Mouse (Mus musculus): ENCODE results near the gene Cdc42ep1.

Cdc42ep1 gene

DNA sequence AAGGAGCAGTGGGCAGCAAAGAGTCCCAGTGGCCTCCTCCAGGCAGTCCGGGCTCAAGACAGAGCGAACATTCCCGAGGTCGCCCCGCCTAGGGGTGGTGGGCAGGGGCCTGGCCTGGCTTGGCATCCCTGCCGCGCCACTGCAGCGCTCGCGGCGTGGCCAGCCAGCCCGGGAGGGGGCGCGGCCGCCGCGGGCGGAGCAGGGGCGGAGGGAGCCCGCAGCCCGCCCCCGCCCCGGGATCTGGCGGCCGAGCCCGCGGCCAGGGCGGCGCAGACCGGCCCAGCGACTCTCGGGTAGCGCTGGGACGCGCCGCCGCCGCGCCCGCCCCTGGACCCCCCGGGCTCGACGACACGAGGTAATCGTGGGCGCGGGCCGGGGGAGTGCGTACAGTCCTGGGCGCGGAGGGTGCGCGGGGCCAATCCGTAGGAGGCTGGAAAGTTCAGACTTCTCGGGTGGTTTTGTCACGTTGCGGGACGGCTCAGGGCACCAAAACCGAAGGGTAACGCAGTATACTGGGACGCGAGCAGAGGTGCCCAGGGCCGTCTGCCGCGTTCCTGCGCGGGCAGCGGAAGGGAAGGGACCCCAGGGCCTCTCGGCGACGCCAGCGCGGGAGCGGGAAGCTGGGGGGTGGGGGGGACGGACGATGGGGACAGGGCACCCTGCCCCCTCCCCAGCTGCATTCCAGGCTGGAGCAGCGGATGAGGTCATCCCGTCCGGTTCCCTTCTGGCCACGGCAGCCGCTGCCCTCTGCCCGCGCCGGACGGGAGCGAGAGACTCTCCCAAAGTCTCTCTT lies at the start of gene Cdc42ep1:
Gene Cdc42ep1, plus strand, starts transcription at position 254 of the 793 bp plus-strand sequence.
- no peak for DNase-seq (ENCODE audit: low spot score in 2 of 2)

GRCm38 (mm10) chr15:78796196-78797059 lies 46.0 kb upstream of the Cdc42ep1 start:
- DNase-seq (ENCODE audit: low spot score in 2 of 2): no peak

- DNase-seq (ENCODE audit: low spot score in 2 of 2): no peak
Measured at GRCm38 (mm10) chr15:78797060-78797329, 45.4 kb upstream of the Cdc42ep1 start.

DNA sequence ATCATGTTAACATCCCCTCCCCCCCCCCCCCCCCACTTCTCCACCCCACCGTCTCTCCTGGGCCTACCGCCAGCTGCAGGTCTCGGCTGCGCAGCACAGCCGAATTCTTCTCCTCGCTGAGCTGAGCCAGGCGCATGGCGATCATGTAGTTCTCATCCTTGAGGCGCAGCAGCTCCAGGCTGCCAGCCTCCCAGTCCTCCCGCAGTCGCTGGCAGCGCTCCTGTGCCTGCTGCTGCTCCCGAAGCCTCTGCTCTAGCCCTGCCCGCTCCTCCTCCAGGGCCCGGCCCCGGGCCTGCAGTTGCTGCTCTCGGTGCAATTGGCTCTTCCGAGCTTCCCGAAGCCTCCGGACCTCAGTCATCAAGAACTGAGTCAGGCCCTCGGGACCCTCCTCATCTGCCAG lies 43.4 kb upstream of the Cdc42ep1 start:
- DNase-seq (ENCODE audit: low spot score in 2 of 2): no peak

- DNase-seq (ENCODE audit: low spot score in 2 of 2): no peak
Measured at GRCm38 (mm10) chr15:78801571-78801970, 40.9 kb upstream of the Cdc42ep1 start.

DNA sequence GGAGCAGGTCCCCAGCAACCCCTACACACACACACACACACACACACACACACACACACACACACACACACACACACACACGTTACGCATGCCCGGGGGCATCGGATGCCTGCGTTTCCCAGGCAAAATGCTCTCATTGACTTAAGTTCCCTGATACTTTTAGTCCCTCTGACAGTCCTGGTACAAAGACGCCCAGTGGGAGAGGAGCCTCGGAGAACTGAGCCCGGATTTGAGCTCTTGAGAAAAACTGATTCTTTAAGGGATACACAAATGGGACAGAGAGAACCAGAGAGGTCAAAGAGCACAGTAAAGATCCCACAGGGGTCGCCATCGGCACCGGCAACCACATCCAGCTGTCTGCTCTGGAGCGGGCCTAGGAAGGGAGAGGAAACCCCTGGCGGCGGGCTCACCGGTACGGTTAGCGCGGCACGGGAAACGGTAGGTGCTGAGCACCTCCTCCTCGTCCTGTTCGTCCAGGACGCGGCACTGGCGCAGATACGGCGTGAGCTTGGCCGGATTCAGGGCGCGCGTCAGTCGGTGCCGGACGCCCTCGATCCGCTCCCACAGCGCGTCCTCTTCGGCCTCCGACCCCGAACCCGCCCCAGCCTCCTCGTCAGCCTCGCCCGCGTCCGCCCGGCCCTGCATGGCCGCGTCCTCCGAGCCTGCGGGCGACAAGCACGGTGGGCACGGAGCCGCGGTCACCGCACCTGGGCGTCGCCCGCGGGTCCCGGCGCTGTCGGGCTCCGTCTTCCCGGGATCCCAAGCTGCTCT lies 40.3 kb upstream of the Cdc42ep1 start:
- no peak for DNase-seq (ENCODE audit: low spot score in 2 of 2)

DNA sequence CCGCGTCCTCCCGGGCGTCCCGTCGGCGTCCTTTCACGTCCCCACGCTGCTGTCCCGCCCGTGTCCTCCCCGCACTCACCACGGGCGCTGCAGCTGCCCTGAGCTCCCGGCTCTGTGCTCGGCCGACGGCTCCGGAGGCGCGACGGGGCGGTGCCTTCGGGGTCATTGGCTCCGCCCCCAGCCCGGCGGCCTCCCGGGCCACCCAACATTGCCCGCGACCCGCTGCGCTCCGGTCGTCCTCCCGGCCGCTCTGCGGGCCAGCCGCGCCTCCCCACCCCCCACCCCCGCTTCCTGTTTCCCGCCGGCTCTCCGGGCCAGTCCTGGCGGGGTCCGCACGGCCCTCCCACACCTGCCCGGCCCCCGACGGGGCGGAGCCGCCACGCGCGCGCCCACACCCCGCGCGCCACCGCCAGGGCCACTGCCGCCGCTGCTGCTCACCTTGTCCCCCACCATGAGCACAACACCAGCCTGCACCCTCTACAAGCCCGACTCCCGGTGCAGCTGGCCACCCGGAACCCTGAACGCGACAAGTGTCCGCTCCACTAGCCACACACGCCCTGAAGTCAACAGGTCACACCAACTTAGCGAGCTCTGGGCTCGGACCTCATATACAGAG lies 39.5 kb upstream of the Cdc42ep1 start, which contains the start of gene Card10:
Gene Card10, minus strand, starts transcription at position 267 of the 616 bp plus-strand sequence.
- DNase-seq (ENCODE audit: low spot score in 2 of 2): no peak

GRCm38 (mm10) chr15:78803499-78803900 lies 38.9 kb upstream of the Cdc42ep1 start:
- DNase-seq (ENCODE audit: low spot score in 2 of 2): no peak

DNA sequence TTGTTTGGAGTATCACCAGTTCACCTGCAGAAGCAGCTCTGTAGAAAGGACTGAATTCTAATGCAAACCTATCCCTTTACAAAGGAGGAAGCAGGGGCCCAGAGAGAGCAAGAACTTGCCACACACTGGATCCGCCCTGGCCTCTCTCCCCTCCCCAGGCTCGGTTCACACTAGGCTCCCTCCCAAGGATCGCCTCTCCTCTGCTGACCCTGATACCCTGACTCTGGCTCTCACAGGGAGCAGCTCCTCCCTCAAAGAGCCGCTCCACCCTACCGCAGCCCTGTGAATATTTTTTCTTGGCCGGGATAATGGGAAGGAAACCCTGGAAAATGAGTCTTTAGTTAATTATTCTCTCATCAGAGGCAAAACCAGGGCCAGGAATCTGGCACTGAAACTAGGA lies 38.1 kb upstream of the Cdc42ep1 start:
- DNase-seq (ENCODE audit: low spot score in 2 of 2): no peak

DNA sequence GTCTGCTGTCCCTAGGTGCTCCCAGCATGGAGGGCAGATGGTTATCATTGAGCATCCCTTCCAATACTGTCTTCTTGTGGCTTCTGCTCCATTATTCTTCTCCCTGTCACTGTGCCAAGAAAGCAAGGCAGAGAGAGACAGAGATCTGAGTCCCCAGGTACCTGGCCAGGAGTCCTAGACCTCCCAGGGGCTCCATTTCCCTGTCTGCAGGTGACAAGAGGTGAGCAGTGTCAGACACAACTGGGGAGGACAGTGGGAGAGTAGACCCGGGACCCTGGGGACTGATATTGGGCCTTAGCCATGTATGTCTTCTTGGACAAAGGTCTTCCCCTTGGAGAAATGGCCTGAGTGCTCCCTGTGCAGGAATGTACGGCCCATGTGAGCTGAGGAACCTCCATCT lies 37.1 kb upstream of the Cdc42ep1 start:
- DNase-seq (ENCODE audit: low spot score in 2 of 2): no peak

GRCm38 (mm10) chr15:78806614-78807013 lies 35.8 kb upstream of the Cdc42ep1 start:
- no peak for DNase-seq (ENCODE audit: low spot score in 2 of 2)

- no peak for DNase-seq (ENCODE audit: low spot score in 2 of 2)
Measured at GRCm38 (mm10) chr15:78807141-78807540, 35.3 kb upstream of the Cdc42ep1 start.

DNA sequence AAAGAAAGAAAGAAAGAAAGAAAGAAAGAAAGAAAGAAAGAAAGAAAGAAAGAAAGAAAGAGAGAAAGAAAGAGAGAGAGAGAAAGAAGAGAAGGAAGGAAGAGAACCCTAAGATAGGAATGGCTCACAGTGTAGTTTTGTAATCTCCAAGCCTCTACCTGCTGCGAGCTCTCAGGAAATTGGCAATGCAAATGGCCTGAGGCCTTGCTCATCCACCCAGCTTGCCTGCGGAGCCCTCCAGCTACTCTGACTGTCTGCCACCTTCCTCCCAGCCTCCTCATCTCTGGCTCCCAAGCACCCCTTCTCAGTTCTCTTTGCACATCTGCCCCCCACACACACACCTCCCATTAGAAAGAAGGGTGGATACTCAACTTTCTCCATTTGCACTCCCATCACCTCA lies 33.4 kb upstream of the Cdc42ep1 start:
- no peak for DNase-seq (ENCODE audit: low spot score in 2 of 2)

GRCm38 (mm10) chr15:78809739-78810138 lies 32.7 kb upstream of the Cdc42ep1 start:
- DNase-seq (ENCODE audit: low spot score in 2 of 2): no peak

GRCm38 (mm10) chr15:78810146-78810545 lies 32.3 kb upstream of the Cdc42ep1 start:
- no peak for DNase-seq (ENCODE audit: low spot score in 2 of 2)

GRCm38 (mm10) chr15:78813603-78814002 lies 28.8 kb upstream of the Cdc42ep1 start:
- no peak for DNase-seq (ENCODE audit: low spot score in 2 of 2)

- no peak for DNase-seq (ENCODE audit: low spot score in 2 of 2)
Measured at GRCm38 (mm10) chr15:78815314-78816073, 26.9 kb upstream of the Cdc42ep1 start.

GRCm38 (mm10) chr15:78816074-78816391 lies 26.4 kb upstream of the Cdc42ep1 start:
- no peak for DNase-seq (ENCODE audit: low spot score in 2 of 2)

GRCm38 (mm10) chr15:78826213-78827204 lies 15.9 kb upstream of the Cdc42ep1 start:
- peak; percentile 49 to 51 for DNase-seq (ENCODE audit: low spot score in 2 of 2)

GRCm38 (mm10) chr15:78828315-78828714 lies 14.1 kb upstream of the Cdc42ep1 start:
- DNase-seq (ENCODE audit: low spot score in 2 of 2): no peak

All from frontal cortex, postnatal 25 days (tissue).